ENCODE assay signal across 8 mouse cellular contexts in genomic region chrX:135110866-135111265, GRCm38 (mm10).
A peak's percentile ranks its signal among the peaks of the same experiment; 100 is the strongest.
DNase-seq lines count a peak whose midpoint lies in the region; ATAC-seq and TF ChIP-seq lines count a peak whose summit lies in the region.
"Not testable (repeated sequence)": the region's sequence is repeated elsewhere in the genome, so short reads cannot be mapped to it uniquely, and the experiment has no call there.

No protein-coding gene starts in this region.

- H3K4me2 ChIP-seq in kidney, postnatal 0 days (ENCODE audit: low read length); liver, embryonic 14.5 days (ENCODE audit: low read depth); neural tube, embryonic 11.5 days (ENCODE audit: low read depth): not testable (repeated sequence)

- H3K36me3 ChIP-seq in kidney, postnatal 0 days (ENCODE audit: insufficient read depth, low read length); liver, embryonic 14.5 days (replicated peaks; ENCODE audit: control insufficient read depth, insufficient read depth, low read depth); neural tube, embryonic 11.5 days (ENCODE audit: control insufficient read depth, insufficient read depth, low read length): not testable (repeated sequence)

- TF ChIP-seq EP300 in liver, embryonic 14.5 days (IDR thresholded peaks at IDR 0.05; ENCODE audit: low read depth): not testable (repeated sequence)

- H3K4me1 ChIP-seq in cortical plate, adult 2 months (ENCODE audit: control insufficient read depth, insufficient read depth, low read length); kidney, postnatal 0 days (replicated peaks; ENCODE audit: insufficient read depth, low read length); liver, embryonic 14.5 days (replicated peaks; ENCODE audit: control insufficient read depth in 2 of 2, insufficient read depth in 2 of 2, low read length in 1 of 2); neural tube, embryonic 11.5 days (ENCODE audit: control insufficient read depth, insufficient read depth, low read length): not testable (repeated sequence)

- H3K4me3 ChIP-seq in cortical plate, adult 2 months (ENCODE audit: insufficient read depth, low read length); kidney, postnatal 0 days (replicated peaks; ENCODE audit: low read depth, low read length); liver, embryonic 14.5 days (ENCODE audit: insufficient read depth in 1 of 2, low read depth in 2 of 2, low read length in 2 of 2); neural tube, embryonic 11.5 days (ENCODE audit: low read depth, low read length): not testable (repeated sequence)

- intact Hi-C loops in gastrocnemius, postnatal 14 days (cut with DNase I; ENCODE audit: low total_unique reads): not testable (repeated sequence)

- not testable (repeated sequence) for H3K9me3 ChIP-seq in kidney, postnatal 0 days (replicated peaks; ENCODE audit: low read length); liver, embryonic 14.5 days (ENCODE audit: control insufficient read depth, low read length); neural tube, embryonic 11.5 days (ENCODE audit: control insufficient read depth, low read length)

- not testable (repeated sequence) for H3K9ac ChIP-seq in kidney, postnatal 0 days (ENCODE audit: low read depth, low read length); liver, embryonic 14.5 days (replicated peaks); neural tube, embryonic 11.5 days (ENCODE audit: low read length)

- not testable (repeated sequence) for TF ChIP-seq POLR2A in cortical plate, adult 2 months (IDR thresholded peaks at IDR 0.05; ENCODE audit: extremely low read depth, insufficient read depth, low read length)

- DNase-seq in A20 (ENCODE audit: low read depth, low spot score): peak; percentile 41
- peak; percentile 52 for DNase-seq in adrenal gland, postnatal 10 days
- DNase-seq in gastrocnemius, postnatal 14 days: peak; percentile 3
- peak; percentile 32 for DNase-seq in kidney, postnatal 0 days (ENCODE audit: low spot score)
- not testable (repeated sequence) for DNase-seq in liver, embryonic 14.5 days (ENCODE audit: low read depth in 3 of 3, low spot score in 3 of 3)
- DNase-seq in neural tube, embryonic 11.5 days (ENCODE audit: low spot score): peak; percentile 54
- peak; percentile 6 for DNase-seq in testis, postnatal 14 days (ENCODE audit: low spot score)

- peak; percentile 49 for TF ChIP-seq CTCF in cortical plate, adult 2 months (IDR thresholded peaks at IDR 0.05; ENCODE audit: extremely low read depth, insufficient read depth, low read length)
- TF ChIP-seq CTCF in kidney, postnatal 0 days (IDR thresholded peaks at IDR 0.05; ENCODE audit: low read depth): peak; percentile 64
- TF ChIP-seq CTCF in liver, embryonic 14.5 days (IDR thresholded peaks at IDR 0.05; ENCODE audit: low read depth): peak; percentile 56

- H3K27ac ChIP-seq in cortical plate, adult 2 months (ENCODE audit: insufficient read depth, low read length); kidney, postnatal 0 days; liver, embryonic 14.5 days; neural tube, embryonic 11.5 days (ENCODE audit: low read depth, low read length): not testable (repeated sequence)

- not testable (repeated sequence) for ATAC-seq in kidney, postnatal 0 days (replicated peaks; ENCODE audit: low FRiP score, low read depth); liver, embryonic 14.5 days (ENCODE audit: insufficient read depth); neural tube, embryonic 11.5 days (ENCODE audit: insufficient read depth, low FRiP score, low TSS enrichment)

- WGBS in kidney, postnatal 0 days: 29% methylated on average over 4 of the region's 4 CpGs
- 18% methylated on average over 4 of the region's 4 CpGs for WGBS in liver, embryonic 14.5 days (ENCODE audit: insufficient replicate concordance)
- WGBS in neural tube, embryonic 11.5 days: 19% methylated on average over 4 of the region's 4 CpGs

- H3K27me3 ChIP-seq in kidney, postnatal 0 days (ENCODE audit: insufficient read depth, low read length); liver, embryonic 14.5 days (ENCODE audit: control insufficient read depth, insufficient read depth, low read length); neural tube, embryonic 11.5 days (ENCODE audit: control insufficient read depth, insufficient read depth, low read length): not testable (repeated sequence)
